Mouse (Mus musculus) stomach, postnatal 0 days (tissue): ENCODE measurements around the gene Smim14.

ENCODE experiments used
- CTCF ChIP-seq: IDR thresholded peaks from 2 replicates; pipeline ENCODE4 v1.5.1; 2016; ENCODE audit warnings: antibody characterized with exemption, low read depth, mild to moderate bottlenecking, moderate library complexity
- EP300 ChIP-seq: optimal IDR thresholded peaks from 2 replicates; pipeline ENCODE3; 2016; ENCODE audit warnings: antibody characterized with exemption

DNA sequence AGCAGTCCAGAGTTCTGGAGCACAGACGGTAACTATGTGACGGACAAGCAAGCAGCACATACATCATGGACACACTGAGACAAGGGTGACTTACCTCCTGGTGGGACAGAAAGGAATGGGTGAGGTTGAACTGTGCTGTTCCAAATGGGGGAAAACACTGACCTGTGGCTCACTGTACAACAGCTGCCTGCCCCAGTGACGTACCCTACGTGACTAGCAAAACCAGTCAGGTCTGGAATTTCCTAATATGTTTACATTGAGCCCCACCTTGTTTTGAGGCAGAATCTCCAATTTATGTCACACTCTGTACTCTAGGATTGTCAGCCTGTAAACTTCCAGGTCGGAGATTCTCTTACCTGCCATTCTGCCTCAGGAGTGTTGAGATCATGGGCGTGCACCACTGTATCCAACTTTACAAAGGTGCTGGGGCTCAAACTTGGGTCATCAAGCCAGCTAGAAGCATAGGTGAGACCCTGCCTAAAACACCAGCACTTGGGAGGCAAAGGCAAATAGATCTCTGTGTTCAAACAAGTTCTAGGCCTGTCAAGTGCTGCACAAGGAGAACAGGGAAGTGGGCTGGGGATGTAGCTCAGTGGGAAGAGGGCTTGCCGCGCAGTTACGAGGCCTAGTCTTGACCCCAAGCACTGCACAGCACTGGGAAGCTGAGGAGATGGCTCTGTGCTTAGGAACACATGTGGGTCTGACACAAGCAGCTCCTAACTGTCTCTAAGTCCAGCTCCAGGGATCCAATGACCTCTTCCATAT, 57.1 kb downstream of the Smim14 start:
- TF ChIP-seq EP300 (peak; percentile 48), CTCF (no peak)
